Mouse (Mus musculus): Measurements from ENCODE around the gene Plscr4.

- TF ChIP-seq MAFK (IDR thresholded peaks at IDR 0.05; ENCODE audit: insufficient read depth, low read depth, low read length) (no peak), CHD2 (IDR thresholded peaks at IDR 0.05; ENCODE audit: low read depth, low read length) (no peak), HCFC1 (IDR thresholded peaks at IDR 0.05; ENCODE audit: borderline replicate concordance, insufficient read depth, low read length) (no peak), ZC3H11A (IDR thresholded peaks at IDR 0.05; ENCODE audit: borderline replicate concordance, low read depth, low read length) (no peak), ZNF384 (IDR thresholded peaks at IDR 0.05; ENCODE audit: low read depth, low read length) (no peak)
Measured at GRCm38 (mm10) chr9:92504256-92504655, 47.1 kb downstream of the Plscr4 start.
